Mouse (Mus musculus): ENCODE measurements at regions not wholly inside any gene's neighbourhood (a gene's known extent, or its start where the extent isn't known, plus 50 kb on each side); places are given as distances from the start of the nearest gene placed in this dataset.

DNA sequence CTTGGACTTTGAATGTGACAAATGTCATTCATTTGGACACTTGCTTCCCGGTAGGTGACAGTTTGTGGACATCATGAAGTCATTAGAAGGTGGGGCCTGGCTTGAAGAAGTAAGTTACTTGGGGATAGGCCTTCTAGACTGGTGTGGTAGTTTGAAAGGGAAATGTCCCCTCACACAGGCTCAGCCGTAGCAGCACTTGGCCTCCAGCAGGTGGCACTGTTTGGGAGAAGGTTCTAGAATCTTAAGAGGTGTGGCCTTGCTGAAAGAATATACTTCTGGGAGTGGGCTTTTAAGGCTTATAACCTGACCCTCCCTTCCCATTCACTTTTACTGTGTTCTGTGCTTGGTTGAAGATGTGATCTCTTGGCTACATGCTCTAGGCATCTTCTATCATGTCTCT, 331.5 kb upstream of the Tmem132c start:
- ATAC-seq (no peak), DNase-seq (ENCODE audit: low spot score) (no peak)
- Histone ChIP-seq H3K4me2 (replicated peaks; ENCODE audit: low read depth, low read length) (no peak overlapping the region), H3K9ac (replicated peaks; ENCODE audit: low read depth) (no peak overlapping the region), H3K27ac (ENCODE audit: low read length) (no peak overlapping the region), H3K27me3 (replicated peaks; ENCODE audit: insufficient read depth, low read length) (no peaks in the 10 kb centered on the region), H3K36me3 (ENCODE audit: insufficient read depth, low read length) (no peaks in the 10 kb centered on the region), H3K9me3 (ENCODE audit: low read length) (no peaks in the 10 kb centered on the region), H3K4me1 (ENCODE audit: insufficient read depth, low read depth, low read length) (no peaks in the 10 kb centered on the region), H3K4me3 (ENCODE audit: low read depth, low read length) (no peak overlapping the region)
- peak; percentile 26; the same call in 1 of the 2 replicates for TF ChIP-seq CTCF (IDR thresholded peaks at IDR 0.05)
- no peak for TF ChIP-seq EP300 (IDR thresholded peaks at IDR 0.05)
- WGBS: 81% methylated on average over 2 of the region's 2 CpGs

DNA sequence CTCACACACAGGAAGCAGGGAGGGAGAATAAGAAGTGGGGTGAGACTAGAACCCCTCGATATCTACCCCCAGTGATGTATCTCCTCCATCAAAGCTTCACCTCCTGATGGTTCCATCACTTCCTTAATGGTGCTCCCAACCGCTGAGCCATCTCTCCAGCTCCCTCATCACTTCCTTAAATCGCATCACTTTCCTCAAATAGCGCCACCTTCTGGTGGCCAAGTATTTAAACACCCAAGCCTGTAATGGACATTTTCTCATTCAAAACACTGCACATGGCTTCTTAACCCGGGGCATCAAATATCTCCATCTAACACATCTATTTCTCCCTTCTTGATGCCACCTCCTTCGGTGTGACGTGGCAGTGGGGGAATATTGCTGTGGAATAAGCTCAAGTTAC, 324.3 kb upstream of the Tmem132c start:
- H3K27me3 ChIP-seq (replicated peaks; ENCODE audit: insufficient read depth, low read length): no peaks in the 10 kb centered on the region
- no peaks in the 10 kb centered on the region for H3K36me3 ChIP-seq (ENCODE audit: insufficient read depth, low read length)
- H3K4me3 ChIP-seq (ENCODE audit: low read depth, low read length): no peak overlapping the region
- H3K9ac ChIP-seq (replicated peaks; ENCODE audit: low read depth): no peak overlapping the region
- TF ChIP-seq CTCF (IDR thresholded peaks at IDR 0.05) (no peak), EP300 (IDR thresholded peaks at IDR 0.05) (no peak)
- WGBS: 72% methylated on average over 7 of the region's 7 CpGs
- H3K9me3 ChIP-seq (ENCODE audit: low read length): no peaks in the 10 kb centered on the region; the same call in 1 of the 2 replicates
- no peak for DNase-seq (ENCODE audit: low spot score)
- H3K4me1 ChIP-seq (ENCODE audit: insufficient read depth, low read depth, low read length): no peaks in the 10 kb centered on the region
- no peak overlapping the region for H3K4me2 ChIP-seq (replicated peaks; ENCODE audit: low read depth, low read length)
- no peak overlapping the region for H3K27ac ChIP-seq (ENCODE audit: low read length)
- ATAC-seq: no peak

DNA sequence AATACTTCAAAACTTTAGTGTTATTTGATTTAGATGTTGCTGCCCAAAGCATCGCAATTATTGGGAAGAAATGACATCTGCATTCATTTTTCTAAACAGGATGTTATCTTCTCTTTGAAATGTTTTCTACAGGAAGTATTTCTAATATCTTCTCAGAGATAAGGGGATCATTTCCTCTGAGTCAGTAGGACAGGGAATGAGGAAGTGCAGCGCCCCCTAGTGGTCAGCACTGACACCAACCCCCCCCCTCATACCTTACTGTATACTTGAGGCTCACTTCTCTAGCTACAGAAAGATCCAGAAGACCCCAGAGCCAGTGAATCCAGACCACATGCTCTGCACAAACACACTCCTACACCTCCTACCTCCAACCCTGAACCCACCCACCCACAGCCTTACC, 308.1 kb upstream of the Tmem132c start:
- 46% methylated on average over 2 of the region's 2 CpGs for WGBS
- no peak overlapping the region for H3K4me2 ChIP-seq (replicated peaks; ENCODE audit: low read depth, low read length)
- no peak overlapping the region for H3K9ac ChIP-seq (replicated peaks; ENCODE audit: low read depth)
- no peak for ATAC-seq
- H3K4me3 ChIP-seq (ENCODE audit: low read depth, low read length): no peak overlapping the region
- H3K4me1 ChIP-seq (ENCODE audit: insufficient read depth, low read depth, low read length): no peaks in the 10 kb centered on the region
- H3K27ac ChIP-seq (ENCODE audit: low read length): no peak overlapping the region
- DNase-seq (ENCODE audit: low spot score): no peak
- no peaks in the 10 kb centered on the region for H3K36me3 ChIP-seq (ENCODE audit: insufficient read depth, low read length)
- H3K27me3 ChIP-seq (replicated peaks; ENCODE audit: insufficient read depth, low read length): no peaks in the 10 kb centered on the region
- no peaks in the 10 kb centered on the region for H3K9me3 ChIP-seq (ENCODE audit: low read length)
- no peak for TF ChIP-seq CTCF (IDR thresholded peaks at IDR 0.05)
- TF ChIP-seq EP300 (IDR thresholded peaks at IDR 0.05): no peak

DNA sequence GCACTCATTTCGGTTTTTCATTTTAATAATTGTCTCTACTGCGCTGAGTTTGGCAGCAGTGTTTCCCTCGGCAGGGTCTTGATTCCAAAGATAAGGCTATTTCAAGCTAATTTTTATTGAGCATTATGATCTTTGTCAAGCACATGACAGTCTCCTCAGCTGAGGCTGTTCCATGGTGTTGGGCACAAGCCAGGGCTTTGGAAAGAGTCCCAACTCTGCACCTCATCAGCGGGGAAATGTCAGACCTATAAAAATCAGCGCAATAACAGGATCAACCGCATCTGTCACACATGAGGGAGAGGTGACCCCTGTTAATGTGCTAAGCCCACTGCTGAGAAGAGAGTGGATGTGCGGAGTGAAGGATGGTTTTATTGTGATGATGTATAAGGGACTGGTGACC, 296.7 kb upstream of the Tmem132c start:
- Histone ChIP-seq H3K27ac (ENCODE audit: low read length) (no peak overlapping the region), H3K27me3 (replicated peaks; ENCODE audit: insufficient read depth, low read length) (no peaks in the 10 kb centered on the region), H3K9ac (replicated peaks; ENCODE audit: low read depth) (no peak overlapping the region), H3K4me3 (ENCODE audit: low read depth, low read length) (no peak overlapping the region), H3K9me3 (ENCODE audit: low read length) (no peaks in the 10 kb centered on the region), H3K4me2 (replicated peaks; ENCODE audit: low read depth, low read length) (no peak overlapping the region), H3K4me1 (ENCODE audit: insufficient read depth, low read depth, low read length) (no peaks in the 10 kb centered on the region), H3K36me3 (ENCODE audit: insufficient read depth, low read length) (no peaks in the 10 kb centered on the region)
- no peak for DNase-seq (ENCODE audit: low spot score)
- no peak for TF ChIP-seq EP300 (IDR thresholded peaks at IDR 0.05)
- TF ChIP-seq CTCF (IDR thresholded peaks at IDR 0.05): no peak
- no peak for ATAC-seq
- 55% methylated on average over 7 of the region's 7 CpGs for WGBS

DNA sequence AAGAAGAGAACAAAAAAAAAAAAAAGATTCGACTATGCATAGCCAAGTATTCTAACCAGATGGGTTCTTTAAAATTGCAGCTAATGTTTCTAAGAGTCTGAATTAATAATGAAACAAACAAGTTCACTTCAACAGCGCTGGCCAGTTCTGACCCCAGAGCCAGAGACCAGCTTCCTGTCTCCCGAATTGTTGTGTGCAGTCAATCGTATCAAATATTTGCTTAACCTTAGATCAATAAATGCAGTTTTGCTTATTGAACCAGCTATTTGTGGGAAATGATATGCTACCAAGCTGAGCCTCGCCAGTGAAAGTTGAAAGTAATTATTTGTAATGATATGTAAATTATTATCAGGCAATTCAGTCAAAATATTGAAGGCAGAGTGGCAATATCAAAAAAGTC, 287.4 kb upstream of the Tmem132c start:
- WGBS: 38% methylated on average over 5 of the region's 5 CpGs
- DNase-seq (ENCODE audit: low spot score): no peak
- ATAC-seq: no peak
- H3K4me3 ChIP-seq (ENCODE audit: low read depth, low read length): no peak overlapping the region
- H3K27ac ChIP-seq (ENCODE audit: low read length): no peak overlapping the region
- H3K9ac ChIP-seq (replicated peaks; ENCODE audit: low read depth): no peak overlapping the region
- H3K4me1 ChIP-seq (ENCODE audit: insufficient read depth, low read depth, low read length): no peaks in the 10 kb centered on the region
- no peaks in the 10 kb centered on the region for H3K27me3 ChIP-seq (replicated peaks; ENCODE audit: insufficient read depth, low read length)
- H3K4me2 ChIP-seq (replicated peaks; ENCODE audit: low read depth, low read length): no peak overlapping the region
- no peaks in the 10 kb centered on the region for H3K36me3 ChIP-seq (ENCODE audit: insufficient read depth, low read length)
- H3K9me3 ChIP-seq (ENCODE audit: low read length): no peaks in the 10 kb centered on the region
- TF ChIP-seq EP300 (IDR thresholded peaks at IDR 0.05) (no peak), CTCF (IDR thresholded peaks at IDR 0.05) (no peak)

DNA sequence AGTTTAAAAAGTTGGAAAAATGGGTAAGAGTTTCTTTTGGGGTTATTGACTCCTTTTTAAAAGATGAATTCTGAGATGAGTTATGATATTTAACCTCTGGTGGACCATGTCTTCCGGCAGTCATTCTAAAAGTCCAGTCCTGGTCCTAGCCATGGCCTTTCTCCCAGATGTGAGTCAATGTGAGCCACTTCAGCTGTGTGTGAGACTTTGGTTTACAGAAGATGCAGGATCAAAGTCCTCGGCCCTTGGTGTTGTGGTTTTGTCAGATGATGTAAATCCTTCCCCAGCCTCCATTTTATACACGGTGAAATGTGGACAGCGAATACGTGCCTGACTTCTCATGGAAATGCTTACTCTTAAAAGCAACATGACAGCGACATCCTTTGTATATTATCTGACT, 287.0 kb upstream of the Tmem132c start:
- Histone ChIP-seq H3K9me3 (ENCODE audit: low read length) (no peaks in the 10 kb centered on the region), H3K4me2 (replicated peaks; ENCODE audit: low read depth, low read length) (no peak overlapping the region), H3K27ac (ENCODE audit: low read length) (no peak overlapping the region), H3K27me3 (replicated peaks; ENCODE audit: insufficient read depth, low read length) (no peaks in the 10 kb centered on the region), H3K36me3 (ENCODE audit: insufficient read depth, low read length) (no peaks in the 10 kb centered on the region), H3K4me3 (ENCODE audit: low read depth, low read length) (no peak overlapping the region), H3K9ac (replicated peaks; ENCODE audit: low read depth) (no peak overlapping the region), H3K4me1 (ENCODE audit: insufficient read depth, low read depth, low read length) (no peaks in the 10 kb centered on the region)
- DNase-seq (ENCODE audit: low spot score): no peak
- 75% methylated on average over 6 of the region's 6 CpGs for WGBS
- no peak for ATAC-seq
- TF ChIP-seq CTCF (IDR thresholded peaks at IDR 0.05) (no peak), EP300 (IDR thresholded peaks at IDR 0.05) (no peak)

DNA sequence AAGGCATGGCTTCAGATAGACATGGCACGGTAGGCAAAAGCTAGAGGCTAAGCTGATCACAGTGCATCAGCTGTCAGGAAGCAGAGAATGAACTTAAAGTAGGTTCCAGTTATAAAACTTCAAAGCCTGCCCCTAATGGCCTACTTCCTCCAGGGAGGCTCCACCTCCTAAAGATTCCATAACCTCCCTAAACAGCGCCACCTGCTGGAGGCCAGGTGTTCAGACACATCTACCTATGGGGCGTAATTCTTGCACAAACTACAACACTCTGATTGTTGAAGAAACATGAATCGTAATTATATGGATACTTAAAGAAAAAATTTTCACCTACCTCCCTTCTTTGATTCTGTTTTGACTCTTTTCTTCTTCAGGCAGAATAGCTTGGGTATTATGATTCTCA, 277.0 kb upstream of the Tmem132c start:
- 83% methylated on average over 4 of the region's 4 CpGs for WGBS
- Histone ChIP-seq H3K27ac (ENCODE audit: low read length) (no peak overlapping the region), H3K9ac (replicated peaks; ENCODE audit: low read depth) (no peak overlapping the region), H3K4me2 (replicated peaks; ENCODE audit: low read depth, low read length) (no peak overlapping the region), H3K27me3 (replicated peaks; ENCODE audit: insufficient read depth, low read length) (no peaks in the 10 kb centered on the region), H3K9me3 (ENCODE audit: low read length) (no peaks in the 10 kb centered on the region), H3K4me1 (ENCODE audit: insufficient read depth, low read depth, low read length) (no peaks in the 10 kb centered on the region), H3K36me3 (ENCODE audit: insufficient read depth, low read length) (no peaks in the 10 kb centered on the region), H3K4me3 (ENCODE audit: low read depth, low read length) (no peak overlapping the region)
- ATAC-seq (no peak), DNase-seq (ENCODE audit: low spot score) (no peak)
- TF ChIP-seq CTCF (IDR thresholded peaks at IDR 0.05) (no peak), EP300 (IDR thresholded peaks at IDR 0.05) (no peak)
